Mouse (Mus musculus): Measurements from ENCODE around the gene Trnp1. TPM values are rescaled to one million over a fixed set of nuclear protein-coding genes. Genes with fewer than 3 reads are reported as not detected.

Gene Trnp1
- total and polyA plus RNA-seq, 2 experiments from 2014 or later, result 2.7 to 9.8 TPM

- TF ChIP-seq EP300 (IDR thresholded peaks at IDR 0.05; ENCODE audit: low read depth) (no peak), CTCF (IDR thresholded peaks at IDR 0.05; ENCODE audit: low read depth) (no peak)
- no peak for ATAC-seq (ENCODE audit: insufficient read depth, low read depth)
Observed at GRCm38 (mm10) chr4:133452433-133452832, 45.9 kb downstream of the Trnp1 start.

GRCm38 (mm10) chr4:133451536-133451935 lies 46.8 kb downstream of the Trnp1 start:
- TF ChIP-seq CTCF (IDR thresholded peaks at IDR 0.05; ENCODE audit: low read depth) (peak; percentile 93), EP300 (IDR thresholded peaks at IDR 0.05; ENCODE audit: low read depth) (no peak)
- H3K9me3 ChIP-seq (replicated peaks; ENCODE audit: control insufficient read depth, low read length), result no peaks in the 10 kb centered on the region
- H3K27me3 ChIP-seq (ENCODE audit: control insufficient read depth, insufficient read depth, low read length), result 0 out of 2 replicates have a peak, but pooled peaks cover 3% of the 10 kb centered on the region
- H3K4me3 ChIP-seq (ENCODE audit: low read depth, low read length), result no peak overlapping the region
- H3K4me1 ChIP-seq (ENCODE audit: control insufficient read depth, insufficient read depth), result no peaks in the 10 kb centered on the region
- no peak overlapping the region for H3K27ac ChIP-seq (ENCODE audit: low read depth)
- H3K4me2 ChIP-seq (ENCODE audit: low read depth, low read length), result no peak overlapping the region
- H3K36me3 ChIP-seq (replicated peaks; ENCODE audit: control insufficient read depth, insufficient read depth, low read length), result no peaks in the 10 kb centered on the region
- ATAC-seq (ENCODE audit: insufficient read depth, low read depth) (no peak), DNase-seq (ENCODE audit: low spot score) (peak; percentile 84)
- no peak overlapping the region for H3K9ac ChIP-seq (replicated peaks; ENCODE audit: low read depth, low read length)
- 8% methylated on average over 10 of the region's 10 CpGs for WGBS

More at GRCm38 (mm10) chr4:133452433-133452832, 45.9 kb downstream of the Trnp1 start:
- DNase-seq (ENCODE audit: low spot score), result no peak
- no peak overlapping the region for H3K27ac ChIP-seq (ENCODE audit: low read depth)
- no peaks in the 10 kb centered on the region for H3K4me1 ChIP-seq (ENCODE audit: control insufficient read depth, insufficient read depth)
- H3K9me3 ChIP-seq (replicated peaks; ENCODE audit: control insufficient read depth, low read length), result no peaks in the 10 kb centered on the region
- H3K4me2 ChIP-seq (ENCODE audit: low read depth, low read length), result no peak overlapping the region
- 0 out of 2 replicates have a peak, but pooled peaks cover 3% of the 10 kb centered on the region for H3K27me3 ChIP-seq (ENCODE audit: control insufficient read depth, insufficient read depth, low read length)
- no peaks in the 10 kb centered on the region for H3K36me3 ChIP-seq (replicated peaks; ENCODE audit: control insufficient read depth, insufficient read depth, low read length)
- no peak overlapping the region for H3K4me3 ChIP-seq (ENCODE audit: low read depth, low read length)
- no peak overlapping the region for H3K9ac ChIP-seq (replicated peaks; ENCODE audit: low read depth, low read length)
- 74% methylated on average over 7 of the region's 7 CpGs for WGBS

GRCm38 (mm10) chr4:133449726-133450125 lies 48.6 kb downstream of the Trnp1 start:
- Histone ChIP-seq H3K36me3 (replicated peaks; ENCODE audit: control insufficient read depth, insufficient read depth, low read length) (no peaks in the 10 kb centered on the region), H3K4me3 (ENCODE audit: low read depth, low read length) (no peak overlapping the region), H3K27me3 (ENCODE audit: control insufficient read depth, insufficient read depth, low read length) (0 out of 2 replicates have a peak, but pooled peaks cover 3% of the 10 kb centered on the region), H3K27ac (ENCODE audit: low read depth) (no peak overlapping the region), H3K4me1 (ENCODE audit: control insufficient read depth, insufficient read depth) (no peaks in the 10 kb centered on the region), H3K4me2 (ENCODE audit: low read depth, low read length) (no peak overlapping the region), H3K9ac (replicated peaks; ENCODE audit: low read depth, low read length) (no peak overlapping the region), H3K9me3 (replicated peaks; ENCODE audit: control insufficient read depth, low read length) (no peaks in the 10 kb centered on the region)
- no peak for ATAC-seq (ENCODE audit: insufficient read depth, low read depth)
- no peak for DNase-seq (ENCODE audit: low spot score)
- no peak for TF ChIP-seq EP300 (IDR thresholded peaks at IDR 0.05; ENCODE audit: low read depth)
- TF ChIP-seq CTCF (IDR thresholded peaks at IDR 0.05; ENCODE audit: low read depth), result peak; percentile 80
- 16% methylated on average over 13 of the region's 13 CpGs for WGBS

GRCm38 (mm10) chr4:133448708-133449388 lies 49.5 kb downstream of the Trnp1 start:
- TF ChIP-seq EP300 (IDR thresholded peaks at IDR 0.05; ENCODE audit: low read depth) (no peak), CTCF (IDR thresholded peaks at IDR 0.05; ENCODE audit: low read depth) (no peak)
- 71% methylated on average over 8 of the region's 8 CpGs for WGBS
- no peak for DNase-seq (ENCODE audit: low spot score)
- Histone ChIP-seq H3K9me3 (replicated peaks; ENCODE audit: control insufficient read depth, low read length) (no peaks in the 10 kb centered on the region), H3K27me3 (ENCODE audit: control insufficient read depth, insufficient read depth, low read length) (0 out of 2 replicates have a peak, but pooled peaks cover 3% of the 10 kb centered on the region), H3K4me3 (ENCODE audit: low read depth, low read length) (no peak overlapping the region), H3K4me2 (ENCODE audit: low read depth, low read length) (no peak overlapping the region), H3K4me1 (ENCODE audit: control insufficient read depth, insufficient read depth) (no peaks in the 10 kb centered on the region), H3K9ac (replicated peaks; ENCODE audit: low read depth, low read length) (no peak overlapping the region), H3K36me3 (replicated peaks; ENCODE audit: control insufficient read depth, insufficient read depth, low read length) (no peaks in the 10 kb centered on the region), H3K27ac (ENCODE audit: low read depth) (no peak overlapping the region)
- ATAC-seq (ENCODE audit: insufficient read depth, low read depth), result no peak

- H3K27ac ChIP-seq (ENCODE audit: low read depth), result no peak overlapping the region
- TF ChIP-seq CTCF (IDR thresholded peaks at IDR 0.05; ENCODE audit: low read depth) (no peak), EP300 (IDR thresholded peaks at IDR 0.05; ENCODE audit: low read depth) (no peak)
- no peaks in the 10 kb centered on the region for H3K9me3 ChIP-seq (replicated peaks; ENCODE audit: control insufficient read depth, low read length)
- H3K9ac ChIP-seq (replicated peaks; ENCODE audit: low read depth, low read length), result no peak overlapping the region
- no peak overlapping the region for H3K4me3 ChIP-seq (ENCODE audit: low read depth, low read length)
- 84% methylated on average over 11 of the region's 11 CpGs for WGBS
- H3K4me2 ChIP-seq (ENCODE audit: low read depth, low read length), result no peak overlapping the region
- H3K36me3 ChIP-seq (replicated peaks; ENCODE audit: control insufficient read depth, insufficient read depth, low read length), result no peaks in the 10 kb centered on the region
- 0 out of 2 replicates have a peak, but pooled peaks cover 3% of the 10 kb centered on the region for H3K27me3 ChIP-seq (ENCODE audit: control insufficient read depth, insufficient read depth, low read length)
- DNase-seq (ENCODE audit: low spot score) (no peak), ATAC-seq (ENCODE audit: insufficient read depth, low read depth) (no peak)
- H3K4me1 ChIP-seq (ENCODE audit: control insufficient read depth, insufficient read depth), result no peaks in the 10 kb centered on the region
Observed at GRCm38 (mm10) chr4:133447967-133448366, 50.4 kb downstream of the Trnp1 start.
